Mouse (Mus musculus): ENCODE results near the gene Abraxas1.

Gene Abraxas1

DNA sequence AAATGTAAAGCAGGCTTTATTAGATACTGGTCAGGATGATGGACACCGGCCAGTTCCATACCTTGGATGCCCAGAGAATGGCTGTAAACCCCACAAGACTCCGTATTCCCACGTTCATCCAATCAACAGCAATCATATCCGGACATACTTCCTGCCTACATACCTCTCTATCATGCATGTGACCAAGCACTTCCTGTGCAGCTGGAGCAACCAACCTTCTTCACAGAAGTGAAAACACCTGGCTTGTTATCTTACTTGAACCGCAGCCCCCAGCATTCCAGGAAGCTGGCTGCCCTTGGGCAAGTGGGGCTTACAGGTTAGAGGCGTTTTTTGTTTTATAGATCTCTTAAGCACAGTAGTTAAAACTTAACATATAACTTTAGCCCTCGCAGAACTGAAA, 2.1 kb upstream of the Abraxas1 start:
- no peak for DNase-seq (ENCODE audit: low read depth)

DNA sequence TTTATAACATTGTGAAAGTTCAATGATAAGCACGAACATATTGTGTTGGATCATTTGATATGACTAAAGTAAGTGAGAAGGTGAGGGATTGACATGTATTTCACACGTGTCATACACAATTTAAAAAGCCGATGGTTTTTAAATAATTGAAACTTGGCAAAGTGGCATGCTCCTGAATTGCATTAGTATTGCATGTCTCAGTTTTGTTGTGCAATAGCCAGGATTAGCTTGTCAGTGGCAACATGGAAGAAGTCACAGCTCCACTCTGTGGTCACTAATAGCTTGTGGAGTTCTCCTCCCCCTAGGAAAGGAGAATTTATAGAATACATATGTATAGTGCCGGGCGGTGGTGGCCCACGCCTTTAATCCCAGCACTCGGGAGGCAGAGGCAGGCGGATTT, 610 bp upstream of the Abraxas1 start:
- no peak for DNase-seq (ENCODE audit: low read depth)

DNA sequence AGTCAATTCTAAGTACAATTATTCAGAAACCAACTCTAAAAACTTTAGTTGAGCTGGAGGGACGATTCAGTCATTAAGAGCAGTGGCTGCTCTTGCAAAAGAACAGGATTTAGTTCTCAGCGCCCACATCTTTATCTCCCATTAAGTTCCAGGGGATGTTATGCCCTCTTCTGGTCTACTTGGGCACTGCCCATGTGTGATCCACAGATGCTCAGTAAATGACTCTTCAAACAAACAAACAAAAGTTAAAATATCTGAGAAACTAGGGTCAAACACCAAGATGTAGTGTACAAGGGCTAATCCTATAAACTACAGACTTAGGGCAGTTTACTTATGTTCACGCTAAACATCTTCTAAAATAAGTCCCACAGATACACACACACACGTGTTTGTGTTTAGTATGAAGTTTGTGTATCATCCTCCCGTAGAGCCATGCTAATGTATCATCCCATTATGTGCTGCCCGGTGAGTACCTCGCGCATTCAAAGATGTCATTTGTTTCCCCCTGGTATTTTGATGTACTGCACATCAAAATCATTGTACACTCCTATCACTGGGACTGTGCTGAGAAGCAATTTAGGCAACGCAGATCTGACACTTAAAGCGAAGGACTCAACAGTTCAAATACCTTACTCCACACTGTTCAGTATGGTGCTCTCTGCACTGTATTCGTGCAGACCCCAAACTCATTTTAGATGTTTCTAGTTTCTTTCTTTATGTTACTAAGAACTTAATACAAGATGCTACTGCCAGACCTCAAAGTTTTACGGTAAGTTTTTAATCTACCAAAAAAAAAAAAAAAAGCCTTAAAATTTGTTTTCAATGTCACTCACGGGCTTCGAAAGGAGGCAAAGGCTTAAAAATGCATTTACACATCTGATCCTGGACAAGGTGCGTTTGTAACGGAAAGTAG, 941 bp downstream of the Abraxas1 start:
- DNase-seq (ENCODE audit: low read depth), result peak; percentile 59

DNA sequence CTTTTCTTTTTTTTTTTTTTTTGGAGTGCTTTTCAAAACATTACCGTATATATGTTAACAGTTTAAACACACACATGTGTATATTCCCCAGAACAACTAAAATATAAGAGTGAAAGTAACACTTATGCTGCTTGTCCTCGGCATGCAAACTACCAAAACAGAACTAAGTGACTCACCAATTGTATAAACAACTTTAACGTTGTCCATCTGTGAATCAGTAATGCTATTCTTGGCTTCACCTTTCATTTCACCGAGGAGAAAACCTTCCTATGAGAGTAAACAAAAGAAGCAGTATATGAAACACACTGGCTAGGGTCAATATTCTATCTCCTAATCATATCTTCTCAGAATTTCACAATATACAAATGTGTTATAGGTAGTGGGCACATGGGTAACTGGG, 2.4 kb downstream of the Abraxas1 start:
- no peak for DNase-seq (ENCODE audit: low read depth)

DNA sequence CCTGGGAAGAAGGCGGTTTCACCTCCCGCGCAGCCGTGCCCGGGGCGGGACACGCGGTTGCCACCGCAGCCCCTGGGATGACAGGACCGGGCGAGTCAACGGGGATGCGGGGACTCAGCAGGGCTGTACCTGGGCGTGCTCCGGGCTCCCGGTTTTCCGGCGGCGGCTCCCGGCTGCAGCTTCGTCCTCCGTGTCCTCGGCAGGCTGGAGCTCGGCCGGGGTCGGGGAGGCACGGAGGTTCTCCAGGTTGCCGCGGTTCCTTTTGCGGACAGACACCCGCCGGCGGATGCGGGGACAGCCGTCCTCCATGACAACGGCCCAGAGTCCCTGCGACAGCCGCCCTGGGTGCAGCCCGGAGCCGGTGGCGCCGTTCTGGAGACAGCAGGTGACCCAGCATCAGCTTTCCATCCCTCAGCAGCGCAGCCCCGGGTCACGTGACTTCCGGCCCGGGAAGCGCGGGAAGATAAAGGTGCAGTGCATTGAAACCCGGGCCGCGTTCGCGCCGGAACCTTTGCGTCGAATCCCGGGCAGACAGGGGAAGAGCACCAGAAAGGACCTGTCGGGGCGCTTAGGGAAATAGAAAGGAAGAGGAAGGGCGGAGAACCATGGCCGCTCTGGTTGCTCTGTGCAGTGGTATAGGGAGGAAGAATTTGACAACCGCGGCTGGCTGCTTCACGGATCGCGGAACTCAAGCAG, 22.5 kb downstream of the Abraxas1 start, which contains the start of the genes Helq and Mrps18c:
Helq (minus strand) TSS at position 434 of the 696 bp plus-strand sequence.
Mrps18c (plus strand) TSS at position 463 of the 696 bp plus-strand sequence.
- peak; percentile 88 for DNase-seq (ENCODE audit: low read depth)

DNA sequence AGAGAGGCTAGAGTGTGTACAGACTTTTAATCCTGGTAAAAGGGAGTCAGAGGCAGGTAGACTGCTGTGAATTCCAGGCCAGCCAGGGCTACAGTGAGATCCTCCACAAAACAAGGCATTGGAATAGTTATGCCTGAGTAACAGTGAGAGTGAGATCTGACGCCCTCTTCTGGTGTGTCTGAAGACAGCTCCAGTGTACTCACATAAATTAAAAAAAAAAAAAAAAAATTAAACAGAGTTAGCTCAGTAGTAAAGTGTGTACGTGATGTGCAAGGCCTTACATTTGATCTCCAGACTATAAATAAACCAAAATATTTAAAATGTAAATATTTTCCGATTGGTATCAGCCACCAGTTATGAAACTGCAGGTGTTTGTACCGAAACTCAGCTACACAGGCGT, 26.7 kb downstream of the Abraxas1 start:
- DNase-seq (ENCODE audit: low read depth), result no peak

DNA sequence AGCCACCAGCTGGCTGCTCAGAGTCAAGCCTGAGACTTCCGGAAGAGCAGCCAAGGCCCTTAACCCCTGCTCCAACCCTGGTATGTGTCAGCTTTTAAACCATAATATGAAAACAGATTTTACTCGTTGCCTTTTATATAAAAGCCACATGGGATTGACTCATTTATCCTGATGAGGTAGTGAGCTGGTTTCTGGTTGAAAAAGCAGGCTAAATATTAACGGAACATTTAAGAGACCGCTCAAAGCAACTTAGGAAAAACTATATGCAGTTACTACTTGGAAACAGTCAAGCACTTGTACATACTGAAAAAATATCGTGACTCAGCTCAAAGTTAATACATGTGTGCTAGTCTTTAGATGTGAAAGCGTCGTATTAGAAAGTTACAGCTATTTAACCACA, 28.5 kb downstream of the Abraxas1 start:
- DNase-seq (ENCODE audit: low read depth), result no peak

DNA sequence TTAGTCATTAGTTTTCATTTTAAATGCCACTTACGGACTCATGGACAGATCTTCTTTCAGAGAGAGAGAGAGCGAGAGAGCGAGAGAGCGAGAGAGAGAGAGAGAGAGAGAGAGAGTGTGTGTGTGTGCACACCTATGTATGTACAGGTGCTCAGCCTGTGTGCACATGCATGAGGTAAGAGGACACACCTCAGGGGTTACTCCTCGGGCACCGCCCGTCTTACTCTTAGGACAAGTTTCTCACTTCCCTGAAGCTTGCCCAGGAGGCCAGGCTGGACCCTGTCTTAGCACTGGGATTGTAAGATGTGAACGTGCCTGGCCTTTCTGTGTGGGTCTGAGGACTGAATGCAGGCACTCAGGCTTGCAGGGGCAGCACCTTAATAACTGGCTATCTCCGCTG, 33.2 kb downstream of the Abraxas1 start:
- no peak for DNase-seq (ENCODE audit: low read depth)

DNA sequence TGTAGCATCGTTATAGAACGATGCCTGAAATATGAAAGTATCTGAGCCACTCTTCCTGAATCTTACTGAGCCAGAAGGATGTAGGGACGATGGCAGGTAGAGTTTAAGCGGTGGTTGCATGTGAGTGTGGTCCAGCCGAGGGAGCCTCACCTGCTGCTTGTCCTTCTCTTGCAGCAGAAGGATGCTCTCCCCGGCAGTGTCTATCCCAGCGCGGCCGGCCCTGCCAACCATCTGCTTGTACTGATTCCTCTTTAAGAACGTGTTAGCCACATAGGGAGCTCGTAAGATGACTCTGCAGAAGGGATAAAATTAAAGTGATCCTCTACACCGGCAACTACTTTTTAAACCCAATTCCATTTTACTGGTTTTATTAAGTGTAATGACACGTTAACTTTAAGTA, 41.8 kb downstream of the Abraxas1 start:
- DNase-seq (ENCODE audit: low read depth), result no peak

DNA sequence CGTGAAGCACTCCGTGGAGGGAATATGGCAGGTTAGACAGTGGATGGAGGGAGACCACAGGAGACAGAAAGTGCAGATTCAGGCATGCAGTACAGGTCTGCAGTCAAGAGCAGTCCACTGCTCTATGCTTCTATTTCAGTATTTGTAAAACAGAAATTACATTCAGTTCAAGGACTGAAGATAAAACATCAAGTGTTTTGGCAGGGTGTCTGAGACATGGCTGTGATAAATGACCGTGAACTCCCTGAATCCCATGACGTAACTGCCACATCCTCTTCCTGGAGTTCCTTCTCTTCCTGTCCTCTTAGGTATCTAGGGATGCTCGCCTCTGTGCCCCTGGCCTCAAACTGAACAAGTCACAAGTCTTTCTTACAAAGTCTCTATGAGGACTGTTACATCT, 43.9 kb downstream of the Abraxas1 start:
- DNase-seq (ENCODE audit: low read depth), result no peak

DNA sequence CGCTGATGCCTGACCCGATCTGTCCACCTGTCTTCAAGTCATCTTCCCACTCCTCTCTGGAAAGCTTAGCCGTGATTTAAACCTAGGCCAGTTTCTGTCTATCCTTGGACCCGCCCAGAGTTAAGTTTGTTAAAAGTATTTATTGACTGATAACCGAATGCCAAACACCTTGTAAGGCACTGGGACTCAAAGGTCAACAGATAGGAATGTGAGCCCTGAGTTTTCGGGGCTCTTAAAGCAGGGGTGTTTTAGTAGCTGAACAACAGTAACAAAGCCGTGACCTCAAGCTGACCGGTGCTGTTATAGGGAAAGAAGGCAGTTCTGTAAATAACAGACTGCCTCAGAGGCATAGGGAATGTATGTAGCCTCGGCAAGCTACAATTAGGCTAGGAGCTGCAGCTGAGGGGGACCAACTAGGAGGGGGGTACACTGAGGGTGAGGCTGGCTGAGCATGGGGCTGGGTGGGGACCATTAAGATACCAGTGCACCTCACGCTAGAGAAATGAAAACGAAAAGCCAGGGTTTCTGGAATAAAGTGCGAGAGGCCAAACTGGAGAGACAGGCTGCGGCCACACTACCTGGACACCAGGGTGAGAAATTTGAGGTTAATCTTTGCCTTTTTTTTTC, 44.9 kb downstream of the Abraxas1 start:
- DNase-seq (ENCODE audit: low read depth), result no peak

DNA sequence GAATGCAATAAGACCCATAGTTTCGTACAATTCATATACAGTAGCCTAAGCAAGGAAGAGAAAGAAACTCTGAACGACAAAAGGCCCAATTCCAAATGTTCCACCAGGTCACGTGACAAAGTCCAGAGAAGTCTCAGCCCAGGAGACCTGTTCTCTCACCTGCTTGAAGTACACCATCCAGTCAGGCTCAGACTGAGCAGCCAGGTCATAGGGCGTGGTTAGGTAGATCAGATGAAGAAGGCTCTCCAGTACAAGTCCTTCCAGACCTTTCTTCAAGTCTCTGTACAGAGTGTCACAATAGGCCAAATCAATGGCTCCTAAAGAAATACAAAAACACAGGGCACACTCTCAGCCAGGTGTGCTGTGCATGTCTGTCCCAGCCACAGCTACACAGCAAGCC, 49.2 kb downstream of the Abraxas1 start:
- no peak for DNase-seq (ENCODE audit: low read depth)

DNA sequence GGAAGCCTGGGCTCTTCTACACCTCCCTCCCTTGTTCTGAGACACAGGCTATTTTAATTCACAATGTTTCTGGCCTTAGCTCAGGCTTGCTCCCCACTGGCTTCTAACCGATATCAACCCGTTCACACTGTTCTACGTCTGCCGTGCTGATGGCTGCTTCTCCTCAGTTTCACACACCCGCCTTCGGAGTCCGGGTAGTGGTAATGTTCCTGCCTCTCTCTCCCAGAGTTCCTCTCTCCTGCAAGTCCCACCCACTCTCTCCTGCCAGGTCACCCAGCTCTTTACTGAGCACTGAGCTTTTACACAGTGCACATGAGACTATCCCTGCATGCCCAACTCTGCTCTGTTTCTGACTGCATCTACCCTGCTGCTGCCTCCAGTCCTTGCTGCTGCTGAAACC, 54.7 kb downstream of the Abraxas1 start:
- no peak for DNase-seq (ENCODE audit: low read depth)

DNA sequence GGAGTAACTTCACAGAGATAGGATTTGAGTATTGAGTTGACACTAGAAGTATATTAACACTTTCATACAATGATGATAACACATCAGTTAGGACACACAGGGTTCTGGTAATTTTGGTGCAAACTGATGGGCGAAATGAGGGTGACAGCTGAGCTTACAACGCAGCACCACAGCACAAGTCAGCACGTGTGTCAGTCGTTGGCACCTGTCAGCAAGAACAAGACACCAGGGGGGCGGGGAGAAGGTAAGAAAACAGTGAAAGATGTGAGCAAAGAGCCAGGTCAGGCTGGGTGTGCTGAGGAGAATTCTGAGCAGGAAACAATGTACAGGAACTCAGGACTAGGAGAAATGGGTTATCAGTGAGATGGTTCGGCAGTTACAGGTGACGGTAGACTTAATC, 59.0 kb downstream of the Abraxas1 start:
- no peak for DNase-seq (ENCODE audit: low read depth)

DNA sequence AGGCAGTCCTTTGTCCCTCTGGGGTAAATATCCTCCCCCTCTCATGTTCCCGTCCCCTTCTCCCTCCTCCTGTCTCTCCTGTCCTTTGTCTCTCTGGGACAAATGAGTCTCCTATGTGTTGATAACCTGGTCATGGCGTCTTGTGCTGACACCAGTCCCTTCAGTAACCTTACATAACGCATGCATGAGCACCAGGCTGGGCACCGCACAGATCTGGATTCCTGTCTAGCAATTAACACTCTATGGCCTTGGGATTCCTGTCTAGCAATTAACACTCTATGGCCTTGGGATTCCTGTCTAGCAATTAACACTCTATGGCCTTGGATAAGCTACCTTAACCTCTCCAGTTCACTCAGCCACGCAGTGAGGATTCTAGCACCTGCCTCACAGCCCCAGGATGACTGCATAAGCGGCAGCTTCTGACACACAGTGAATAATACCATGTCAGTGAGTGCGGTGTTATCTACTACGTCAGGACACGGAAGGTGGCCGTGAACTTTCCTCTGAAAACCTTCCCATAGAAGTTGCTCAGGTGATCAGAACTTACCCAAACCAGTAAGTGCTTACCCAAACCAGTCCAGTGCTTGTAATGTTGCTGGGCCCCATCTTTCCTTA, 60.6 kb downstream of the Abraxas1 start:
- DNase-seq (ENCODE audit: low read depth), result no peak

DNA sequence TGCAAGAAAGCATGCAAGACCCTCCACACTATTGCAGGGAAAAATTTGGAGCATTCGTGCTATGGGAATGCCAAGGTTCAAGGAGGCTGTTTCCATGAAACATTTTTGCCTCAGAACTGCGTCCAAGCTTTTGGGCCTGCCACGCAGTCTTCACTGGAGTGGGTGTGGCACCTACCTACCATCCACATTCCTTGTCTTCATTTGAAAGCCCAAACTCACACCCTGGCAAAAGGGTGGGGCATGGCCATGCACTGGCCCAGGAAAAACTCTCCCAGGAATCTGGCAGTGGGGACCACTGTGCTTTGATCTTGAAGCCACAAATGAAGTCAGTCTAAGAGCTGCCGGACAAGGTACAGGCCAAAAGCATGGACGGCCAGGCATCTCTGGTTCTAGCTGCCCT, 62.6 kb downstream of the Abraxas1 start:
- no peak for DNase-seq (ENCODE audit: low read depth)
